Mouse (Mus musculus): ENCODE measurements around the gene Dbndd2.

DNA sequence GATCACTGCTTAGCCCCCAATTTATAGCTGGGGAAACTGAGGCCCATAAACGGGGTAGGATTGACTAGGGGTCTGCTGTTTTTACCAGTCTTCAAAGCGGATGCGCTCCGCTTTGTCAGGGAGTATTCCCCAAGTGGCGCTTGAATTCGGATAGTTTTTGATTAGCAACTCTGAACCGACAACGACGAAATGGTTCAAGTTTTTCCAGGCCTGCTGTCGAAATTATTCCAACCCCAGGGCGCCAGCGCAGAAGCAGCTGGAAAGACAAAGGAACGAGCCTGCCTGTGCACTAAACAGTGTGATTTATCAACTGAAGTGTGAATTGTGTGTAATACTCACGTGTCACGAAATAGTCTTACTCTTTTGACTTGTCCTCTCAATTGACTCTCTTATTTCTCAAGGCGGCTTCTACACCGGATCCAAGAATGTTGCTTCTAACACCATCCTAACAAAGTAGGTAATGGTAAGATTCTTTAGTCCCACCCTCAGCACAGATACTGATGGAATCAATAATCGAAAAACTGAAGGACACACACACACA lies 42.4 kb upstream of the Dbndd2 start, which contains the start of gene Sdc4:
- TF ChIP-seq CTCF (conservative IDR thresholded peaks at IDR 0.05; ENCODE audit: low read length), result no peak
- no peak for TF ChIP-seq POU5F1 (IDR thresholded peaks at IDR 0.05; ENCODE audit: borderline replicate concordance, low read length)
